Mouse (Mus musculus) heart, embryonic 14.5 days (tissue): Measurements from ENCODE around the gene Mtrr. TPM values are rescaled to one million over a fixed set of nuclear protein-coding genes. Genes with fewer than 3 reads are reported as not detected.
A peak's percentile ranks its signal among the peaks of the same experiment; 100 is the strongest.

ENCODE experiments used
- ATAC-seq: fragments of 200-750 bp; cut with Nextera tagmentation; 2 replicates; pipeline ENCODE4 v1.8.0; 2017; ENCODE audit warnings: low read depth, moderate TSS enrichment; ENCODE audit not compliant: insufficient number of reproducible peaks, insufficient read depth, low FRiP score
- H3K27ac ChIP-seq, 2 experiments: fragments of 200-500 bp in 1 of 2; fragments of 300-500 bp in 1 of 2; sonication (generic) in 1 of 2; replicated peaks in 1 of 2; 2 replicates each; pipeline ENCODE4 v1.5.1; 2012 to 2014; ENCODE audit warnings: low read depth in 2 of 2, low read length in 2 of 2, control low read depth in 1 of 2, mild to moderate bottlenecking in 1 of 2, mixed read lengths in 1 of 2; ENCODE audit not compliant: control insufficient read depth in 1 of 2, insufficient read depth in 1 of 2
- H3K27me3 ChIP-seq: fragments of 300-500 bp; sonication (generic); 2 replicates; pipeline ENCODE4 v1.6.1; 2014; ENCODE audit warnings: mild to moderate bottlenecking, low read length, control low read depth; ENCODE audit not compliant: control insufficient read depth, insufficient read depth
- H3K36me3 ChIP-seq: fragments of 300-500 bp; sonication (generic); 2 replicates; pipeline ENCODE4 v1.6.1; 2014; ENCODE audit warnings: mild to moderate bottlenecking, control low read depth, low read length, mixed read lengths; ENCODE audit not compliant: control insufficient read depth, insufficient read depth
- H3K4me1 ChIP-seq, 2 experiments: fragments of 200-500 bp in 1 of 2; fragments of 300-500 bp in 1 of 2; sonication (generic) in 1 of 2; 2 replicates each; pipeline ENCODE4 v1.6.1; 2012 to 2014; ENCODE audit warnings: low read length in 2 of 2, control low read depth in 1 of 2, mixed read lengths in 1 of 2; ENCODE audit not compliant: control insufficient read depth in 2 of 2, insufficient read depth in 2 of 2
- H3K4me2 ChIP-seq: fragments of 300-500 bp; sonication (generic); 2 replicates; pipeline ENCODE4 v1.6.1; 2014; ENCODE audit warnings: mild to moderate bottlenecking, low read length
- H3K4me3 ChIP-seq, 2 experiments: fragments of 200-500 bp in 1 of 2; fragments of 300-500 bp in 1 of 2; sonication (generic) in 1 of 2; 2 replicates each; pipeline ENCODE4 v1.5.1; 2012 to 2014; ENCODE audit warnings: low read length in 2 of 2, mild to moderate bottlenecking in 2 of 2, control low read depth in 1 of 2, low read depth in 1 of 2, moderate library complexity in 1 of 2; ENCODE audit not compliant: control insufficient read depth in 1 of 2, insufficient read depth in 1 of 2
- H3K9ac ChIP-seq: fragments of 300-500 bp; sonication (generic); 2 replicates; pipeline ENCODE4 v1.6.1; 2014; ENCODE audit warnings: mild to moderate bottlenecking, low read length
- H3K9me3 ChIP-seq: fragments of 300-500 bp; sonication (generic); 2 replicates; pipeline ENCODE4 v1.6.1; 2016; ENCODE audit warnings: low read length, control low read depth; ENCODE audit not compliant: control insufficient read depth
- WGBS: fragments of 180-500 bp; shearing (Covaris S2); extraction: QIAGEN DNeasy Blood & Tissue Kit; methylation state at CpG from one replicate; pipeline ENCODE4 v1.1.7; 2014; 5-methylcytosine and 5-hydroxymethylcytosine counted together
- polyA plus RNA-seq: library from polyadenylated mRNA; unstranded; fragments of >200 nt; fragmentation: Nextera tagmentation; extraction: Ambion mirVana; gene quantifications from 2 replicates; pipeline ENCODE4 v1.2.1, GENCODE M21; 2014

Mtrr gene
- polyA plus RNA-seq, 1 experiment from 2014 or later, result 24.9 TPM

- WGBS, result 23% methylated on average over 14 of the region's 14 CpGs
- H3K4me1 ChIP-seq, result peaks cover 0 to 17% of the 10 kb centered on the region in 2 experiments; a peak in 2 of 4 replicates
These were observed 736 bp downstream of the Mtrr start for GRCm38 (mm10) chr13:68581086-68581740.

GRCm38 (mm10) chr13:68577945-68578344 is 4.0 kb downstream of the Mtrr start:
- Histone ChIP-seq H3K4me2 (no peak overlapping the region), H3K36me3 (peaks cover 52% of the 10 kb centered on the region), H3K4me3 (no peak overlapping the region), H3K27me3 (no peaks in the 10 kb centered on the region), H3K27ac (no peak overlapping the region), H3K4me1 (peaks cover 8 to 25% of the 10 kb centered on the region in 2 experiments), H3K9me3 (no peaks in the 10 kb centered on the region), H3K9ac (no peak overlapping the region)
- no peak for ATAC-seq
- WGBS, result 88% methylated on average over 7 of the region's 7 CpGs

More at GRCm38 (mm10) chr13:68581086-68581740, 736 bp downstream of the Mtrr start:
- Histone ChIP-seq H3K4me2 (peak overlapping the region; percentile 92), H3K9ac (peak overlapping the region; percentile 92), H3K9me3 (no peaks in the 10 kb centered on the region), H3K36me3 (peaks cover 61% of the 10 kb centered on the region), H3K27ac (peak overlapping the region; percentile 57 to 78), H3K4me3 (peak overlapping the region; percentile 79 to 88), H3K27me3 (no peaks in the 10 kb centered on the region)
- ATAC-seq, result peak; percentile 1; the same call in 1 of the 2 replicates

- no peak overlapping the region for H3K4me2 ChIP-seq
- H3K9ac ChIP-seq, result no peak overlapping the region
- peaks cover 14 to 25% of the 10 kb centered on the region in 2 experiments for H3K4me1 ChIP-seq
- no peak overlapping the region for H3K4me3 ChIP-seq
- H3K36me3 ChIP-seq, result peaks cover 74% of the 10 kb centered on the region
- ATAC-seq, result no peak
- H3K27me3 ChIP-seq, result no peaks in the 10 kb centered on the region
- H3K27ac ChIP-seq, result peak overlapping the region in 1 of 2 experiments; percentile 93; a peak in 1 of 4 replicates
- 58% methylated on average over 4 of the region's 4 CpGs for WGBS
- H3K9me3 ChIP-seq, result no peaks in the 10 kb centered on the region
These were observed 7.6 kb downstream of the Mtrr start for GRCm38 (mm10) chr13:68574398-68574797.

- peak; percentile 70 for ATAC-seq
- Histone ChIP-seq H3K4me2 (peak overlapping the region; percentile 42), H3K27ac (peak overlapping the region; percentile 93 to 95), H3K4me3 (no peak overlapping the region), H3K27me3 (no peaks in the 10 kb centered on the region), H3K9me3 (no peaks in the 10 kb centered on the region), H3K4me1 (peaks cover 14 to 25% of the 10 kb centered on the region in 2 experiments), H3K36me3 (peaks cover 75% of the 10 kb centered on the region), H3K9ac (peak overlapping the region; percentile 44)
- 47% methylated on average over 10 of the region's 10 CpGs for WGBS
These were observed 8.7 kb downstream of the Mtrr start for GRCm38 (mm10) chr13:68572966-68573913.

GRCm38 (mm10) chr13:68572247-68572646 is 9.7 kb downstream of the Mtrr start:
- Histone ChIP-seq H3K27ac (peak overlapping the region; percentile 88 to 93), H3K9me3 (no peaks in the 10 kb centered on the region), H3K9ac (no peak overlapping the region), H3K27me3 (no peaks in the 10 kb centered on the region), H3K36me3 (peaks cover 75% of the 10 kb centered on the region), H3K4me2 (peak overlapping the region; percentile 42), H3K4me1 (peaks cover 14 to 25% of the 10 kb centered on the region in 2 experiments), H3K4me3 (no peak overlapping the region)
- peak; percentile 87 for ATAC-seq
- 32% methylated on average over 19 of the region's 19 CpGs for WGBS

- Histone ChIP-seq H3K27ac (no peak overlapping the region), H3K4me3 (no peak overlapping the region), H3K36me3 (peaks cover 75% of the 10 kb centered on the region), H3K9me3 (no peaks in the 10 kb centered on the region), H3K9ac (no peak overlapping the region), H3K4me1 (peaks cover 14 to 24% of the 10 kb centered on the region in 2 experiments), H3K4me2 (no peak overlapping the region), H3K27me3 (no peaks in the 10 kb centered on the region)
- WGBS, result 71% methylated on average over 17 of the region's 17 CpGs
- no peak for ATAC-seq
These were observed 12.2 kb downstream of the Mtrr start for GRCm38 (mm10) chr13:68569589-68570336.

GRCm38 (mm10) chr13:68568548-68568947 is 13.4 kb downstream of the Mtrr start:
- Histone ChIP-seq H3K9me3 (no peaks in the 10 kb centered on the region), H3K4me3 (no peak overlapping the region), H3K36me3 (peaks cover 82% of the 10 kb centered on the region), H3K9ac (no peak overlapping the region), H3K27ac (no peak overlapping the region), H3K27me3 (no peaks in the 10 kb centered on the region), H3K4me2 (no peak overlapping the region), H3K4me1 (peaks cover 10 to 12% of the 10 kb centered on the region in 2 experiments)
- WGBS, result 77% methylated on average over 11 of the region's 11 CpGs
- no peak for ATAC-seq
